Mouse (Mus musculus) stomach, embryonic 16.5 days (tissue): Measurements from ENCODE around the gene Ccdc148. TPM values are rescaled to one million over a fixed set of nuclear protein-coding genes. Genes with fewer than 3 reads are reported as not detected.

ENCODE experiments used
- ATAC-seq: fragments of 200-750 bp; cut with Nextera tagmentation; 2 replicates; pipeline ENCODE4 v1.8.0; 2017; ENCODE audit warnings: moderate number of reproducible peaks, moderate TSS enrichment; ENCODE audit not compliant: insufficient read depth, low FRiP score
- H3K27ac ChIP-seq: fragments of 300-500 bp; sonication (generic); 2 replicates; pipeline ENCODE4 v1.5.1; 2014; ENCODE audit warnings: low read length
- H3K27me3 ChIP-seq: fragments of 300-500 bp; sonication (generic); 2 replicates; pipeline ENCODE4 v1.6.1; 2014; ENCODE audit warnings: low read length, control low read depth, mixed read lengths; ENCODE audit not compliant: control insufficient read depth, insufficient read depth
- H3K36me3 ChIP-seq: fragments of 300-500 bp; sonication (generic); 2 replicates; pipeline ENCODE4 v1.6.1; 2014; ENCODE audit warnings: low read length; ENCODE audit not compliant: control insufficient read depth, insufficient read depth
- H3K4me1 ChIP-seq: fragments of 300-500 bp; sonication (generic); 2 replicates; pipeline ENCODE4 v1.6.1; 2014; ENCODE audit warnings: low read length, control low read depth, mixed read lengths; ENCODE audit not compliant: control insufficient read depth, insufficient read depth
- H3K4me2 ChIP-seq: fragments of 300-500 bp; sonication (generic); 2 replicates; pipeline ENCODE4 v1.6.1; 2014; ENCODE audit warnings: low read depth, low read length, mixed read lengths
- H3K4me3 ChIP-seq: fragments of 300-500 bp; sonication (generic); replicated peaks from 2 replicates; pipeline ENCODE4 v1.5.1; 2014; ENCODE audit warnings: mild to moderate bottlenecking, low read length
- H3K9ac ChIP-seq: fragments of 300-500 bp; sonication (generic); 2 replicates; pipeline ENCODE4 v1.6.1; 2014; ENCODE audit warnings: low read length
- H3K9me3 ChIP-seq: fragments of 300-500 bp; sonication (generic); replicated peaks from 2 replicates; pipeline ENCODE4 v1.6.1; 2016; ENCODE audit warnings: low read length, control low read depth; ENCODE audit not compliant: control insufficient read depth
- WGBS: fragments of 180-500 bp; shearing (Covaris S2); extraction: QIAGEN DNeasy Blood & Tissue Kit; methylation state at CpG from one replicate; pipeline ENCODE4 v1.1.7; 2014; 5-methylcytosine and 5-hydroxymethylcytosine counted together
- polyA plus RNA-seq: library from polyadenylated mRNA; unstranded; fragments of >200 nt; fragmentation: Nextera tagmentation; extraction: Ambion mirVana; gene quantifications from 2 replicates; pipeline ENCODE4 v1.2.1, GENCODE M21; 2015

The Ccdc148 gene
- polyA plus RNA-seq, 1 experiment from 2014 or later, result 0.93 TPM

DNA sequence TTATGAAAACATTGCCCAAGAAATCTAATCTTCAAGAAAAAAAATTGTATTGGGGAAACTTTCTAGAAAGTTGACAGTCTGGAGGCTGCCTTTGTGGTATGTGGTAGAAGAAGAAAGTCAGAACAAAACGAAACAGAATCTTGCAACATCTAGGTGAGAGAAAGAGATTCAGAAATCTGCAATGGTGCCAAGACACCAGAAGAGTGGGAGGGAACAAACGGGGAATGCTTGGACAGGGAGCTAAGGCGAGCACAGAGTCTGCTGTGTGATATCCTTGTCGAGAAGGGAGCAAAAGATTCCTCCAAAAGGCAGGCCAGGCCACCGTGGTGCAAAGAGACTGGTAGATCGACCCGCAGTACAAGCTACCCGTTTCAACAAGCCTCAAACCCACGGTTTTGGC, 361.4 kb downstream of the Ccdc148 start:
- no peaks in the 10 kb centered on the region for H3K4me1 ChIP-seq
- no peaks in the 10 kb centered on the region for H3K9me3 ChIP-seq
- H3K36me3 ChIP-seq, result no peaks in the 10 kb centered on the region
- no peak for ATAC-seq
- 79% methylated on average over 9 of the region's 9 CpGs for WGBS
- H3K4me3 ChIP-seq, result no peak overlapping the region
- H3K27ac ChIP-seq, result no peak overlapping the region
- no peaks in the 10 kb centered on the region for H3K27me3 ChIP-seq
- H3K4me2 ChIP-seq, result no peak overlapping the region
- H3K9ac ChIP-seq, result no peak overlapping the region

DNA sequence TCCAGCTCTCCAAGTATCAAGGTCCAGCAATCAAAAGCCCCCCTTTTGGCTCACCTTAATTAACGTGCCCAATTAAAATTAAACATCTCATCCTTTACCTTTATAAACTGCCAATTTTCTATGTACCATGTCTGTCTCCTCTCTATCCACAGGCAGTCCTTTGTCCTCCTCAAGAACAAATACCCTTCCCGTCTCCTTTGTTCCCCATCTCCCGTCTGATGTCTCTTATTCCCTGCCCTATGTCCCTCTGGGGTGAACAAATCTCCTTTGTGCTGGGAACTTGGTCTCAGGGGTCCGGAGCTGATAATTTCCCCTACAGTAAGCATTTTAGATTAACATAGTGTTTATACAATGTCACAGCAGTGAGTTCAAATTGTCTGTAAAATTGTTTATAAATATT, 363.0 kb downstream of the Ccdc148 start:
- no peaks in the 10 kb centered on the region for H3K9me3 ChIP-seq
- H3K36me3 ChIP-seq, result no peaks in the 10 kb centered on the region
- H3K4me3 ChIP-seq, result no peak overlapping the region
- H3K9ac ChIP-seq, result no peak overlapping the region
- H3K4me1 ChIP-seq, result no peaks in the 10 kb centered on the region
- no peak overlapping the region for H3K27ac ChIP-seq
- no peak for ATAC-seq
- no peaks in the 10 kb centered on the region for H3K27me3 ChIP-seq
- H3K4me2 ChIP-seq, result no peak overlapping the region
- WGBS, result 70% methylated on average over 4 of the region's 4 CpGs

DNA sequence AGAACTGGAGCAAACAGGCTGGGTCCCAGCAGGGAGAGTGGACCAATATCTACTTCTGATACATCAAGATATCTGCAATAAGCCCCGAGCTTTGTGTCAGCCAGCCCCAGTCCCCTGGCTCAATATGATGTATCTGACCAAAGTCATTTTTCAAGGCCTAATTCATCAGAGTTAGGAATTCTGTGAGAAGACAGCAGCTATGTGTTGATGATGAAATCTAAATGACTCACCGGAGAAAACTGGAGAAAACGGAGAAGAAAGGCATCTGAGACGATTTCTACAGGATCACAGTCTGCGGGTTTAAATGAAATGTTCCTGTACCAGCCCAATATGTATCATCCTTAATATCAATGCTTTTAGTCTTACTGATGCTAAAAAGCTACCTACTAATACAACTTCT, 365.1 kb downstream of the Ccdc148 start:
- ATAC-seq, result no peak
- WGBS, result 69% methylated on average over 5 of the region's 5 CpGs
- no peak overlapping the region for H3K27ac ChIP-seq
- H3K4me2 ChIP-seq, result no peak overlapping the region
- no peaks in the 10 kb centered on the region for H3K36me3 ChIP-seq
- no peak overlapping the region for H3K9ac ChIP-seq
- no peaks in the 10 kb centered on the region for H3K4me1 ChIP-seq
- H3K9me3 ChIP-seq, result no peaks in the 10 kb centered on the region
- no peaks in the 10 kb centered on the region for H3K27me3 ChIP-seq
- no peak overlapping the region for H3K4me3 ChIP-seq

DNA sequence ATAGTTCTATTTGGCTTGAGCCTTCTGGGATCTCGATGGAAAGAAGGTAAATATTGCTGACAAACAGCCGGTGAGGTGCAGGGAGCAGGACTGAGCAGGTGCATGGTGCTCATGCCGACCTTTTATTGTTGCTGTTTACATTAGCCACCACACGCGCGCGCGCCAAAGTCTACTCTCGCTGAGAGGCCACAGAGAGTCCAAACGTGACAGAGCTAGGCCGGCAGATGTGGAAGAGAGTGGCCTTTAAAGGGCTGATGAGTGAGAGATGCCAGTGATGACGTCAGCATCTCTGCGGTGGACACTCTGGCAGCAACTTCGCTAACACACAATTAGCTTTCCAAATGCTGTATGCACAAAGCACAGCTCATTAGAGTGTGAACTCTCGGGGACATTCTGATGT, 366.0 kb downstream of the Ccdc148 start:
- no peaks in the 10 kb centered on the region for H3K4me1 ChIP-seq
- H3K27me3 ChIP-seq, result no peaks in the 10 kb centered on the region
- H3K4me2 ChIP-seq, result no peak overlapping the region
- H3K4me3 ChIP-seq, result no peak overlapping the region
- H3K27ac ChIP-seq, result no peak overlapping the region
- peak; percentile 58; the same call in 1 of the 2 replicates for ATAC-seq
- 48% methylated on average over 15 of the region's 15 CpGs for WGBS
- no peaks in the 10 kb centered on the region for H3K9me3 ChIP-seq
- no peaks in the 10 kb centered on the region for H3K36me3 ChIP-seq
- no peak overlapping the region for H3K9ac ChIP-seq

DNA sequence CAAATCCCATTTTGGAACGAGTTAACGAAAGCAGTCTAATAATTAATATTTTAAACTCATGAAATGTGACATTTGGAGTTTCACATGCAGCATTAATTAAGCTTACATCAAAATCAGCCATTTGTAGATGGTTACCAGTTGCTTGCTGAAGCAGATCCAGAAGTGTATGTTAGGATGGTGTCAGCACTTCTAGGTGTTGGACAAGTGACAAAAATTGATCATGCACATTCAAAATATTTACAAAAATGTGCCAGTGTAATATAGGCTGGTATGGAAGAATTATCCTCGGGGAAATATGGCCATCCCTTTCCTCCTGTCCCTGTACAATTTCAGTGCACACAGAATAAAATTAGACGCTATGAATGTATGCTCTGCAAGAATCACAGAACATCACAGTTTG, 370.1 kb downstream of the Ccdc148 start:
- Histone ChIP-seq H3K4me3 (no peak overlapping the region), H3K36me3 (no peaks in the 10 kb centered on the region), H3K9ac (no peak overlapping the region), H3K27me3 (no peaks in the 10 kb centered on the region), H3K27ac (no peak overlapping the region), H3K4me2 (no peak overlapping the region), H3K4me1 (0 out of 2 replicates have a peak, but pooled peaks cover 2% of the 10 kb centered on the region), H3K9me3 (no peaks in the 10 kb centered on the region)
- ATAC-seq, result no peak
- 81% methylated on average over 4 of the region's 4 CpGs for WGBS

DNA sequence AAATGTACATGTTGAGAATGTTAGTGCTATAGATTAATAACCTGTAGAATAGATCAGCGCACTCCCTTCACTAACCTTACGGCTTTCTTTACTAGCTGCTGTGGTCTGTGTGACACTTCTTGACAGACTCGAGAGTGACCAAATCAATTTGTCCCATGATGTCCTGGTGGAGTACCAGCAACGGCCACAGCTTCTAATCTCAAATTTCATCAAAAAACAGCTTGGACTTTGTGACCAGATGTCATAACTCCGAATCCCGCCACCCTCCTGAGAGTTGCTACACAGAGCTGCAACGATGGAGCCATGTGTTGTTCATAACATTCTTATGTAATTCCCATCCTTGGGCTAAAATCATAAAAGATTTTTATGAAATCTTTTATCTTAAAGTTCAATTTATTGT, 370.5 kb downstream of the Ccdc148 start:
- no peak overlapping the region for H3K9ac ChIP-seq
- H3K4me2 ChIP-seq, result no peak overlapping the region
- H3K9me3 ChIP-seq, result no peaks in the 10 kb centered on the region
- 0 out of 2 replicates have a peak, but pooled peaks cover 4% of the 10 kb centered on the region for H3K4me1 ChIP-seq
- ATAC-seq, result no peak
- 80% methylated on average over 7 of the region's 7 CpGs for WGBS
- no peaks in the 10 kb centered on the region for H3K36me3 ChIP-seq
- no peak overlapping the region for H3K27ac ChIP-seq
- no peak overlapping the region for H3K4me3 ChIP-seq
- H3K27me3 ChIP-seq, result no peaks in the 10 kb centered on the region

DNA sequence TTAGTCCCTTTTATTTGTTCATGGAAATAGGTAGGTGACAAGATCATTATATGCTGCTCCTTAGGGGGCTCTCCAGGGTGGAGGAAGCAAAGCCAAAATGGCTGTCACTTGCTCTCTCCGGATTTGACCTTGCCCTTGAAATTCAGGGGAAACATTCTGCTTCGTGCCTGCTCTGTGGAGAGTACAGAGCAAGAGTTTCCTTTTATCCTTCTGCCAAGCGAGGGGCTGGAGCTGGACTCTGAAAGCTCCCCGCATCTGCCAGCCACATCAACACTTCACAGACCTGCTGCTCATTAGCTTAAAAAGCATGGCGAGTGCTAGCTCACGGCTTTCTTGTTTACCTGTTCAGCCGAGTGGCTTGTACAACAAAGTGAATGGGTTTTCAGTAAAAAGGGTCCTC, 373.1 kb downstream of the Ccdc148 start:
- Histone ChIP-seq H3K9me3 (no peaks in the 10 kb centered on the region), H3K36me3 (no peaks in the 10 kb centered on the region), H3K27me3 (no peaks in the 10 kb centered on the region), H3K4me1 (peaks cover 9% of the 10 kb centered on the region), H3K9ac (no peak overlapping the region), H3K27ac (no peak overlapping the region), H3K4me2 (no peak overlapping the region), H3K4me3 (no peak overlapping the region)
- 50% methylated on average over 7 of the region's 7 CpGs for WGBS
- no peak for ATAC-seq

DNA sequence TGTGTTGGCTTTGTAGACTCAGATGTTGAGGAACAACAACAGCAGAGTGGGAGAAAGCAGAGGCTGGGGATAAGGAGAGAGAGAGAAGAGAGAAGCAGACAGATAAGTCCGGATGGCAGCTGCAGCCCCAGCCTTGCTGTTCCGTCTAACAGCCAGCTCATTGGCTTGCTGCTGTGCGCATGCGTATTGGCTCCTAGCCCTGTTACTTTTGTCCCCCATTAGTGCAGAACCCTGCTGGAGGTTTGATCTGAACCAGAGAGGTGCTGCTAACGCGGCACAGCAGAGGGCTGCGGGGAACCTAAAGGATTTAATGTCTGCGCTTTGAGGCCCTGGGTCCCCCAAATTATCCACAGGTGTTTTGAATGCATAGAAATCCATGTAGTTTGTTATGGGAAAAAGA, 373.8 kb downstream of the Ccdc148 start:
- Histone ChIP-seq H3K4me2 (no peak overlapping the region), H3K9me3 (no peaks in the 10 kb centered on the region), H3K36me3 (no peaks in the 10 kb centered on the region), H3K9ac (no peak overlapping the region), H3K4me3 (no peak overlapping the region), H3K27ac (no peak overlapping the region), H3K4me1 (peaks cover 9% of the 10 kb centered on the region), H3K27me3 (no peaks in the 10 kb centered on the region)
- no peak for ATAC-seq
- WGBS, result 57% methylated on average over 8 of the region's 8 CpGs

DNA sequence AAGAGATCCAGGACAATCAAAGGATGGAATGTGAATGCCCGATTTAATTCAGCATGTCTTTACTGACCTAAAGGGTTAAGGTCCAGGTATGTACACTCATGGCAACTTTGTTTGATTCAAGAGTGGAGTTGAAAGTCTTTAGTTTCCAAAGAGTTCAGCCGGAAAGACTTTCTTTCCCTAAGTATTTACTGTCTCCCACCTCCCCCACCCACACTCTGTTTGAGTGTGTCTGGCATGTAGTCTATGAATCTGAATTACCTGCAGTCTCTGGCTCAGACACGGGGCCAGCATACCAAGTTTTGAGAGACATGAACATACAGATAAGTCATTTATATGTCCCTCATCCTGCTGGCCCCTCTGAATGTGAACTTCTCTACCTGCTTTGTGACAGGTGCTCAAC, 374.3 kb downstream of the Ccdc148 start:
- Histone ChIP-seq H3K9ac (no peak overlapping the region), H3K27me3 (no peaks in the 10 kb centered on the region), H3K27ac (no peak overlapping the region), H3K9me3 (no peaks in the 10 kb centered on the region), H3K36me3 (no peaks in the 10 kb centered on the region), H3K4me2 (no peak overlapping the region), H3K4me1 (peaks cover 9% of the 10 kb centered on the region), H3K4me3 (no peak overlapping the region)
- WGBS, result 40% methylated on average over 3 of the region's 3 CpGs
- no peak for ATAC-seq

DNA sequence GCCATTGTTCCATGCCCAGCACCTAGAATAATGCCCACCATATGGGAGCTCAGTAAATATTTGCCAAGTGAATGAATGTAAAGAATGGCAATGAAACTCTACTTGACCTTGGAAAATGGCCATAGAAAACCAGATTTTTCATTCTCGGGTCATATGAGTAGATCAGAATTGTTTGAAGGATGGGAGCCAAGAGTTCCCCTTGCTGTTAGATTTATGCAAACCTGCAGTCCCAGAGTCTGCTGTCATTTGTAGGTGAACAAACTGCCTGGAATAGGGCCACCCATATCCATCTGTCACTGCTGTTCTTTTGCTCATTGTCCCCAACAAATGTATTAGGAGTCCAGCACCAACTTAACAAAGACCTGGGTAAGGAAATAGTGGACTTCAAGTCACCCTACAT, 377.0 kb downstream of the Ccdc148 start:
- Histone ChIP-seq H3K4me1 (peaks cover 9% of the 10 kb centered on the region), H3K27me3 (no peaks in the 10 kb centered on the region), H3K36me3 (no peaks in the 10 kb centered on the region), H3K27ac (no peak overlapping the region), H3K9me3 (no peaks in the 10 kb centered on the region), H3K4me3 (no peak overlapping the region), H3K9ac (no peak overlapping the region), H3K4me2 (no peak overlapping the region)
- WGBS, result 46% methylated on average over 1 of the region's 1 CpGs
- ATAC-seq, result no peak
